Mouse (Mus musculus) kidney, embryonic 14.5 days (tissue): Measurements from ENCODE around the gene Slbp. TPM values are rescaled to one million over a fixed set of nuclear protein-coding genes. Genes with fewer than 3 reads are reported as not detected.
A peak's percentile ranks its signal among the peaks of the same experiment; 100 is the strongest.

ENCODE experiments used
- ATAC-seq: fragments of 200-750 bp; cut with Nextera tagmentation; 2 replicates; pipeline ENCODE4 v1.8.0; 2017; ENCODE audit warnings: moderate number of reproducible peaks, mild to moderate bottlenecking, moderate TSS enrichment, moderate library complexity; ENCODE audit not compliant: low FRiP score, low TSS enrichment
- H3K27ac ChIP-seq: fragments of 300-500 bp; sonication (generic); 2 replicates; pipeline ENCODE4 v1.5.1; 2014; ENCODE audit warnings: low read depth, mild to moderate bottlenecking, low read length, moderate library complexity, mixed read lengths
- H3K27me3 ChIP-seq: fragments of 300-500 bp; sonication (generic); 2 replicates; pipeline ENCODE4 v1.6.1; 2014; ENCODE audit warnings: mild to moderate bottlenecking, low read length; ENCODE audit not compliant: control insufficient read depth, insufficient read depth
- H3K36me3 ChIP-seq: fragments of 300-500 bp; sonication (generic); 2 replicates; pipeline ENCODE4 v1.6.1; 2014; ENCODE audit warnings: low read length, mixed read lengths; ENCODE audit not compliant: control insufficient read depth, insufficient read depth
- H3K4me1 ChIP-seq: fragments of 300-500 bp; sonication (generic); 2 replicates; pipeline ENCODE4 v1.6.1; 2014; ENCODE audit warnings: low read length, mixed read lengths; ENCODE audit not compliant: control insufficient read depth, insufficient read depth
- H3K4me2 ChIP-seq: fragments of 300-500 bp; sonication (generic); replicated peaks from 2 replicates; pipeline ENCODE4 v1.6.1; 2014; ENCODE audit warnings: low read depth, mild to moderate bottlenecking, low read length
- H3K4me3 ChIP-seq: fragments of 300-500 bp; sonication (generic); 2 replicates; pipeline ENCODE4 v1.5.1; 2014; ENCODE audit warnings: mild to moderate bottlenecking, low read length
- H3K9ac ChIP-seq: fragments of 300-500 bp; sonication (generic); 2 replicates; pipeline ENCODE4 v1.6.1; 2014; ENCODE audit warnings: low read depth, mild to moderate bottlenecking, low read length, moderate library complexity
- H3K9me3 ChIP-seq: fragments of 300-500 bp; sonication (generic); 2 replicates; pipeline ENCODE4 v1.6.1; 2016; ENCODE audit warnings: low read length; ENCODE audit not compliant: control insufficient read depth
- WGBS: fragments of 180-500 bp; shearing (Covaris S2); extraction: QIAGEN DNeasy Blood & Tissue Kit; methylation state at CpG from one replicate; pipeline ENCODE4 v1.1.7; 2014; 5-methylcytosine and 5-hydroxymethylcytosine counted together
- polyA plus RNA-seq: library from polyadenylated mRNA; unstranded; fragments of >200 nt; fragmentation: Nextera tagmentation; extraction: Ambion mirVana; gene quantifications from 2 replicates; pipeline ENCODE4 v1.2.1, GENCODE M21; 2014

Gene Slbp
- polyA plus RNA-seq, 1 experiment from 2014 or later = 261 TPM

DNA sequence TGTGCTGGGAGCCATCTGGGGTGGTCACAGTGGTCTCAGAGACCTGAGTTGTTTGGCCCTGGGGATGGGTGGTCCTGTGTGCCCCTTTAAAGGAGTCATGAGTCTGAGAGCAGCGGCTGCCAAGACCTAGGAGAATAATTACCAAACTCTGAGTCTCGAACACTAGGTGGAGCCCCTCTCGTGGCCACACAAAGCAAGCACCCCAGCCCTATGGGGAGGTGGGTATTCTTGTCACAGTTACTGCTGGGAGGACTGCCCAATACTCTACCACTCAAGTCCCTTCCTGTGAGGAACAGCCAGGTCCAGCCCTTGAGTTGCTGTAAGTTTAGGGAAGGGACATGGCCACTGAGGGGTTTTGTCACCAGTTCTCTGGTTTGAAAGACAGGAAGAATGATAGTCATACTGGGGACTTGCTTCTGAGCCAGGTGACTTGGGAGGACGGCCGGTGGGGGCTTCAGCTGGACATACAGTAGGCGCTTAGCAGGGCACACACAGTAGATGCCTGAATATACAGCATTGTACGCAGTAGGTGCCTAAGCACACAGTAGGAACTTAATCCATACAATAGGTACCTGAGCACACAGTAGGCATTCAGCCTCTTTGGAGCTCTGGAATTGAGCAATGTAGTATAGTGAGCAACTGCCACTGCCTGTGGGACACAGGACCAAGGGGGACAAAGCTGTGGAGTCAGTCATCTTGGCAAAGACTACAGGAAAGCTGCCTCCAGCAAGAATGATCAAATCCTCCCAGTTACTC, 31.7 kb upstream of the Slbp start:
- peak; percentile 74; the same call in 1 of the 2 replicates for ATAC-seq
- Histone ChIP-seq H3K4me3 (no peak overlapping the region), H3K9me3 (no peaks in the 10 kb centered on the region), H3K36me3 (no peaks in the 10 kb centered on the region), H3K4me1 (peaks cover 1% of the 10 kb centered on the region; the same call in 1 of the 2 replicates), H3K4me2 (no peak overlapping the region), H3K27me3 (no peaks in the 10 kb centered on the region), H3K9ac (no peak overlapping the region), H3K27ac (no peak overlapping the region)
- WGBS = 54% methylated on average over 7 of the region's 7 CpGs

DNA sequence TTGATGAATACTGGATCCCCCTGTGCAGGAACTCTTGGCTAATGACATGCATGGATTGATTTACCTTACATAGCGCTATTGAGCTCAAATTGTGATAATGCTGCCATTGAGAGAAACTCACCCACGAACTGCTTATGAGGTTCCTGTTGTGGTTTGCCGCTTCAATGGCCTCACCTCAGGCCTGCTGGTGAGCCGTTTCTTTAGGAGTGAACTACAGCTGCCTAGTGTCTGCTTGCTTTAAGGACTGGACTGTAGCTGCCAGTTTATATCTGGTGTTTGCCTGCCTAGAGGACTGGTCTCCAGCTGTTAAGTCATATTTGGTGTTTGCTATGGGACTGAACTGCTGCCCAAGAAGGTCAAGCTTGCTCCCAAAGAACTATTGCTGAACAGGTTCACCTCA, 30.6 kb upstream of the Slbp start:
- Histone ChIP-seq H3K9ac (no peak overlapping the region), H3K4me2 (no peak overlapping the region), H3K27ac (no peak overlapping the region), H3K27me3 (no peaks in the 10 kb centered on the region), H3K4me1 (no peaks in the 10 kb centered on the region), H3K36me3 (no peaks in the 10 kb centered on the region), H3K9me3 (no peaks in the 10 kb centered on the region), H3K4me3 (no peak overlapping the region)
- WGBS = 73% methylated on average over 4 of the region's 4 CpGs
- ATAC-seq = no peak

DNA sequence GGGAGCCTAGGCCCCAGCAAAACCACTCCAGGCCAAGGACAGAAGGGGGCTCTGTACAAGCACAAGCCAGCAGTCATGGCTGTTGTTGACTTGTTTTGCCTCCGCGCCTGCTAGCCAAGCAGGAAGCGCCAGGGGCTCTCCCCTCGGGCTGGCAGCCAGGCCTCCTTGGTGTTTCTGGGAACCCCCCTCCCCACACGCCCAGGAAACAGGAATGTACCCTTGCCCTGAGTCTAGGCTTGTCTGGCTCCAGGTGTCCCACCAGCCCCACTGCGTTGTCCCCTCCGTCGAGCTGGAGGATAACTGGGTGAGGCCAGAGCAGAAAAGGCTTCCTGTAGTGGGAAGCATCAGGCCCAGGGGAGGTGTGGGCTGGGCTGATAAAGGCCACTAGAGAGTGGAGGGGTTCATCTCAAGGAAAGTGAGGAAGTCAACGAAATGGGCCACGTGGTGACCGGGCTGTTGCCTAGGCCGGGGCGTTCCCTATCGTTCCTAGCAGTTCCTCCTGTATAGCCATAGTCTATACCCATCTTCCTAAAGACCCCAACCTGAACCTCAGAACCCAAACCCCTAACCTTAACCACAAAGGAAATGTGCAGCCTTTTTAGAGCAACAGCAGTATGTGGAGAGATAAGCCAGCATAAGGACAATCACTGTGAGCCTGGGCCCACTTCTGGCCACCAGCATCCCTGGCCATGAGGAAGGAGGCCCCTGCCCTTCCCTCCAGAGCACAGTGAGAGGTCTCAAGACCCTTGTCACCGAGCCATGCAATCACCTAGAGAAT, 29.4 kb upstream of the Slbp start:
- no peak for ATAC-seq
- H3K27me3 ChIP-seq = no peaks in the 10 kb centered on the region
- H3K36me3 ChIP-seq = no peaks in the 10 kb centered on the region
- H3K4me2 ChIP-seq = no peak overlapping the region
- H3K9ac ChIP-seq = no peak overlapping the region
- H3K9me3 ChIP-seq = no peaks in the 10 kb centered on the region
- H3K4me1 ChIP-seq = no peaks in the 10 kb centered on the region
- no peak overlapping the region for H3K27ac ChIP-seq
- WGBS = 81% methylated on average over 15 of the region's 15 CpGs
- H3K4me3 ChIP-seq = no peak overlapping the region

DNA sequence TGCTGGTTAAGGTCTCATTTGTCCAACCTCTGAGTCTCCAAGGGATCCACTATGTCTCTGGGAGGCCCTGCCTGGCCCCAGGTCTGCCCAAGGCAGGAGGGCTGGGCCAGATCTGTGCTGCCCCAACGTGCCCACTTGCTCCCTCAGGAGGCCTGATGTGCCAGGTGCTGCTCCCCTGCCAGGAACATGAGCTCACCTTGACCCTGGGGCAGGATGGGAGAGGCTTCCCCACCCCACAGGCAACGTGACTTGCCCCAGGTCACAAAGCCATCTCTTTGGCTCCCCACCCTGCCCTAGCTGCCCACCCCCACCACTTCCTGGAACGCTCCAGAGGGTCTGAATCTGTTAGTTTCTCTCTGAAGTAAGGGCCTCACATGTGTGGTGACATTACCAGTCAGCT, 28.7 kb upstream of the Slbp start:
- H3K27ac ChIP-seq = no peak overlapping the region
- no peak for ATAC-seq
- no peak overlapping the region for H3K9ac ChIP-seq
- no peaks in the 10 kb centered on the region for H3K4me1 ChIP-seq
- H3K4me2 ChIP-seq = no peak overlapping the region
- no peaks in the 10 kb centered on the region for H3K27me3 ChIP-seq
- no peaks in the 10 kb centered on the region for H3K9me3 ChIP-seq
- 47% methylated on average over 3 of the region's 3 CpGs for WGBS
- no peak overlapping the region for H3K4me3 ChIP-seq
- no peaks in the 10 kb centered on the region for H3K36me3 ChIP-seq

DNA sequence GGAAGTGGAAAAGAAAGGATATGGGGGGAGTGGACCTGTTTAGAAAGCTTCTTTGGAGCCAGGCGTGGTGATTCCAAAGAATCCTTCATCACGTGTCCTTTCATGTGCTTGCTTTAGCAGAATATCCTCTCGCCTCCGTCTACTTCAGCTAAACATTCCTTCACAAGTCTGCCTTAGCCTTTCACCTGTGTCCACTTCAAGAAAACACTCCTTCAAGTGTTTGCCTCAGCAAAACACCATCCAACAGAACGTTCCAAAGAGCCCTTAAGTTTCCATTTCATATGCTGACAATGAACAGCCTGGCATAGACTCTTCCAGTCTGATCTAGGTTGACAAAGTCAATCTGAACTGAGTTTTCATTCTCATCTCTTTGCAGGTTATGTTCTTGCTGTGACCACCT, 25.9 kb upstream of the Slbp start:
- Histone ChIP-seq H3K9ac (no peak overlapping the region), H3K4me1 (no peaks in the 10 kb centered on the region), H3K4me2 (no peak overlapping the region), H3K27me3 (no peaks in the 10 kb centered on the region), H3K27ac (no peak overlapping the region), H3K4me3 (no peak overlapping the region), H3K9me3 (no peaks in the 10 kb centered on the region), H3K36me3 (peaks cover 4% of the 10 kb centered on the region)
- no peak for ATAC-seq
- WGBS = 82% methylated on average over 5 of the region's 5 CpGs

DNA sequence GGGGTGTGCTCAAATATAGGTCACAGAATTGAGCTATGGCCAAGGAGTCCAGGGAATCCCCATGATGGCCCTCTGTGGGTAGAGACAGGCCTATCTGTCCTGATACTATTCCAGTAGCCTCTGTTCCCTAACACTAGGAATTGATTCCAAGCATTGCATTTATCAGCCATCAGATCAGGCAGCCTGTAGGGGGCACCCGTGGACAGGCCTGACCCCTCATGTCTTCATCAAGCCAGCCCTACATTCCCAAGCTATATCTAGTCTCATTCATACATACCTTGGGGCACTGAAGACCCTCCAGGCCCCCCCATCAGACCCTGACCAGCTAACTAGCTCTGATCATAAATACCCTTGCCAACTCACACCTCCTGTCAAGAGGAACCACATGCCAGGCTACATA, 23.6 kb upstream of the Slbp start:
- no peaks in the 10 kb centered on the region for H3K4me1 ChIP-seq
- ATAC-seq = peak; percentile 56; the same call in 1 of the 2 replicates
- no peaks in the 10 kb centered on the region for H3K9me3 ChIP-seq
- no peaks in the 10 kb centered on the region for H3K27me3 ChIP-seq
- no peak overlapping the region for H3K4me3 ChIP-seq
- H3K4me2 ChIP-seq = no peak overlapping the region
- peaks cover 24% of the 10 kb centered on the region for H3K36me3 ChIP-seq
- WGBS = 0% methylated on average over 1 of the region's 1 CpGs
- no peak overlapping the region for H3K27ac ChIP-seq
- no peak overlapping the region for H3K9ac ChIP-seq

DNA sequence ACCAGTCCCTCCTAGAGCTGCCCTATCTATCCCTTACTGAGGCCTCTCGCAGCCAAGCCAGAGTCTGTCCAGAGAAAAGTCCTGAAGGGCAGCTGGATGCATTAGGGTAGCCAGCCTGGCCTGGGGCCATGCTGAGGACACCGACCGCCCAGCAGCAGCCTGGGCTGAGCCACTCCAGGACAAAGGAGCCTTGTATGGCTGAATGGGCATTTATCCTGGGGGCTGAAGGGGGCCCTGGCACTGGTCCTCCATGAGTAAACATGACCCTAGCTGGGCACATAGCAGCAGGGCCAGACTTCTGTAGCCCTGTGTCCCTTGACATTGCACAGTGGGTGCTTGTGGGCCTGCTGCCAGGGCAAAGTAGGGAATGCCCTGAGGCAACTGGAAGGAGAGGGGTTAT, 22.1 kb upstream of the Slbp start:
- Histone ChIP-seq H3K4me3 (no peak overlapping the region), H3K9ac (0 out of 2 replicates have a peak overlapping the region, but pooled peaks have one; percentile 31), H3K27me3 (no peaks in the 10 kb centered on the region), H3K9me3 (no peaks in the 10 kb centered on the region), H3K36me3 (peaks cover 39% of the 10 kb centered on the region), H3K4me2 (no peak overlapping the region), H3K27ac (no peak overlapping the region), H3K4me1 (no peaks in the 10 kb centered on the region)
- WGBS = 79% methylated on average over 3 of the region's 3 CpGs
- no peak for ATAC-seq

DNA sequence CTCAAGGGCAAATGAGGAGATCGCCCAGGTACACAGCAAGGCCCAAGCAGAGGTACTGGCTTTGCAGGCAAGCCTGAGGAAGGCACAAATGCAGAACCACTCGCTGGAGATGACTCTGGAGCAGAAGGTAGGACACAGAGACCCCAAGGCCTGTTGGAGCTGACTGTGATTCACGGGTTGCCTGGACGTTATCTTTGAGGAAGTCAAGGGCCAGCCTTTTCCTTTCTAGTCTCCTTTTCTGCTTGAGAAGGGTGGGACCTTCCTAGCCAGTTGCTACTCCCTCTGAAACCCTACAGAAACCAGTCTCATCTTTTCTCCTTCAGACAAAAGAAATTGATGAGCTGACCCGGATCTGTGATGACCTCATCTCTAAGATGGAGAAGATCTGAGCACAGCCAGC, 19.3 kb upstream of the Slbp start:
- H3K36me3 ChIP-seq = peaks cover 66% of the 10 kb centered on the region
- no peaks in the 10 kb centered on the region for H3K9me3 ChIP-seq
- ATAC-seq = no peak
- no peak overlapping the region for H3K4me3 ChIP-seq
- H3K4me1 ChIP-seq = no peaks in the 10 kb centered on the region
- H3K27me3 ChIP-seq = no peaks in the 10 kb centered on the region
- H3K4me2 ChIP-seq = no peak overlapping the region
- H3K27ac ChIP-seq = no peak overlapping the region
- 87% methylated on average over 5 of the region's 5 CpGs for WGBS
- H3K9ac ChIP-seq = no peak overlapping the region

DNA sequence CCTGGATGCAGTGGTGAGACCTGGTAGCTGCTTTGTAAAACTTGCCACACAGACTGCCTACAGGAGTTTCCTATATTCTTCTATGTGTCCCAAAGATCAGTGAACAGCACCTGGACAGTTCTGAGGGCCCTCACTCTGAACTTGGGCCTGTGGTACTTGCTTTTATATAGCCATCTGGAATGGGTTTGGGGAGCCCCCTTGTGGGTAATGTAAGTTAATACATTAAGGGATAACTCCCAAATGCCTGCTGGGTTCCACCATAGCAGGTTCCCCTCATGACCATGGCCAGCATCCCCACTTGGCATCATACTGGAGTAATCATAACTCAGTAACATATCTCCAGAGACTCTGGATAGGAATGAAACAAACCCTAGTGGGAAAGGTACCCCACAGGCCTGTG, 15.8 kb upstream of the Slbp start:
- peaks cover 85% of the 10 kb centered on the region for H3K36me3 ChIP-seq
- H3K4me3 ChIP-seq = no peak overlapping the region
- H3K4me1 ChIP-seq = no peaks in the 10 kb centered on the region
- no peak for ATAC-seq
- no peaks in the 10 kb centered on the region for H3K9me3 ChIP-seq
- H3K4me2 ChIP-seq = no peak overlapping the region
- no peak overlapping the region for H3K27ac ChIP-seq
- H3K9ac ChIP-seq = no peak overlapping the region
- no peaks in the 10 kb centered on the region for H3K27me3 ChIP-seq
